Mouse (Mus musculus) forebrain, embryonic 12.5 days (tissue): Measurements from ENCODE around the gene Ccna1. TPM values are rescaled to one million over a fixed set of nuclear protein-coding genes. Genes with fewer than 3 reads are reported as not detected.

Experiments used
- ATAC-seq: fragments of 200-750 bp; cut with Nextera tagmentation; 2 replicates; pipeline ENCODE4 v1.8.0; 2017; ENCODE audit warnings: moderate TSS enrichment; ENCODE audit not compliant: low FRiP score
- H3K27ac ChIP-seq: fragments of 300-500 bp; sonication (generic); 2 replicates; pipeline ENCODE4 v1.5.1; 2016; ENCODE audit warnings: mild to moderate bottlenecking
- H3K27me3 ChIP-seq: fragments of 300-500 bp; sonication (generic); 2 replicates; pipeline ENCODE4 v1.6.1; 2016; ENCODE audit warnings: mild to moderate bottlenecking
- H3K36me3 ChIP-seq: fragments of 300-500 bp; sonication (generic); replicated peaks from 2 replicates; pipeline ENCODE4 v1.6.1; 2016; ENCODE audit warnings: mild to moderate bottlenecking
- H3K4me1 ChIP-seq: fragments of 300-500 bp; sonication (generic); 2 replicates; pipeline ENCODE4 v1.6.1; 2016
- H3K4me2 ChIP-seq: fragments of 300-500 bp; sonication (generic); 2 replicates; pipeline ENCODE4 v1.6.1; 2016; ENCODE audit warnings: mild to moderate bottlenecking, moderate library complexity
- H3K4me3 ChIP-seq: fragments of 300-500 bp; sonication (generic); replicated peaks from 2 replicates; pipeline ENCODE4 v1.5.1; 2016; ENCODE audit warnings: mild to moderate bottlenecking
- H3K9ac ChIP-seq: fragments of 300-500 bp; sonication (generic); 2 replicates; pipeline ENCODE4 v1.6.1; 2016; ENCODE audit warnings: mild to moderate bottlenecking
- H3K9me3 ChIP-seq: fragments of 300-500 bp; sonication (generic); 2 replicates; pipeline ENCODE4 v1.6.1; 2016
- WGBS: fragments of 180-500 bp; shearing (Covaris S2); methylation state at CpG from one replicate; pipeline ENCODE4 v1.1.7; 2016; 5-methylcytosine and 5-hydroxymethylcytosine counted together
- polyA plus RNA-seq: library from polyadenylated mRNA; unstranded; fragments of >200 nt; fragmentation: Nextera tagmentation; extraction: Ambion mirVana; gene quantifications from 2 replicates; pipeline ENCODE4 v1.2.1, GENCODE M21; 2016

Ccna1 gene
- polyA plus RNA-seq, 1 experiment from 2014 or later: 6.0 TPM

GRCm38 (mm10) chr3:55056376-55056775 lies 1.1 kb upstream of the Ccna1 start:
- Histone ChIP-seq H3K9me3 (no peaks in the 10 kb centered on the region), H3K4me1 (peaks cover 16% of the 10 kb centered on the region), H3K27me3 (peaks cover 42% of the 10 kb centered on the region), H3K4me3 (no peak overlapping the region), H3K36me3 (no peaks in the 10 kb centered on the region), H3K27ac (no peak overlapping the region), H3K4me2 (no peak overlapping the region), H3K9ac (no peak overlapping the region)
- 69% methylated on average over 8 of the region's 8 CpGs for WGBS
- ATAC-seq: no peak

- Histone ChIP-seq H3K9ac (peak overlapping the region; percentile 69), H3K4me2 (peak overlapping the region; percentile 96), H3K27me3 (peaks cover 42% of the 10 kb centered on the region), H3K9me3 (no peaks in the 10 kb centered on the region), H3K36me3 (no peaks in the 10 kb centered on the region), H3K4me1 (peaks cover 16% of the 10 kb centered on the region), H3K4me3 (peak overlapping the region; percentile 64), H3K27ac (no peak overlapping the region)
- no peak for ATAC-seq
- 9% methylated on average over 11 of the region's 11 CpGs for WGBS
Measured at GRCm38 (mm10) chr3:55055747-55056120, 433 bp upstream of the Ccna1 start.

- Histone ChIP-seq H3K27ac (no peak overlapping the region), H3K4me1 (peaks cover 16% of the 10 kb centered on the region), H3K4me2 (peak overlapping the region; percentile 96), H3K9me3 (no peaks in the 10 kb centered on the region), H3K9ac (no peak overlapping the region), H3K36me3 (no peaks in the 10 kb centered on the region), H3K4me3 (peak overlapping the region; percentile 64), H3K27me3 (peaks cover 42% of the 10 kb centered on the region)
- 48% methylated on average over 6 of the region's 6 CpGs for WGBS
- no peak for ATAC-seq
Measured at GRCm38 (mm10) chr3:55054231-55054630, 1.1 kb downstream of the Ccna1 start.

GRCm38 (mm10) chr3:55044601-55045370 lies 10.5 kb downstream of the Ccna1 start:
- H3K27me3 ChIP-seq: no peaks in the 10 kb centered on the region
- H3K9me3 ChIP-seq: no peaks in the 10 kb centered on the region
- 80% methylated on average over 8 of the region's 8 CpGs for WGBS
- H3K27ac ChIP-seq: no peak overlapping the region
- H3K4me3 ChIP-seq: no peak overlapping the region
- H3K4me1 ChIP-seq: no peaks in the 10 kb centered on the region; the same call in 1 of the 2 replicates
- no peaks in the 10 kb centered on the region for H3K36me3 ChIP-seq
- no peak overlapping the region for H3K9ac ChIP-seq
- no peak for ATAC-seq
- H3K4me2 ChIP-seq: no peak overlapping the region

- no peak overlapping the region for H3K27ac ChIP-seq
- WGBS: 85% methylated on average over 5 of the region's 5 CpGs
- no peak for ATAC-seq
- H3K9me3 ChIP-seq: no peaks in the 10 kb centered on the region
- no peaks in the 10 kb centered on the region for H3K36me3 ChIP-seq
- no peak overlapping the region for H3K9ac ChIP-seq
- H3K4me3 ChIP-seq: no peak overlapping the region
- H3K4me1 ChIP-seq: no peaks in the 10 kb centered on the region
- H3K4me2 ChIP-seq: no peak overlapping the region
- H3K27me3 ChIP-seq: no peaks in the 10 kb centered on the region
Measured at GRCm38 (mm10) chr3:55037608-55038007, 17.7 kb downstream of the Ccna1 start.

GRCm38 (mm10) chr3:55027271-55027840 lies 27.9 kb downstream of the Ccna1 start:
- ATAC-seq: no peak
- no peak overlapping the region for H3K4me3 ChIP-seq
- H3K4me2 ChIP-seq: no peak overlapping the region
- no peaks in the 10 kb centered on the region for H3K36me3 ChIP-seq
- WGBS: 77% methylated on average over 7 of the region's 7 CpGs
- H3K9me3 ChIP-seq: no peaks in the 10 kb centered on the region
- no peak overlapping the region for H3K27ac ChIP-seq
- peaks cover 6% of the 10 kb centered on the region; the same call in 1 of the 2 replicates for H3K4me1 ChIP-seq
- no peak overlapping the region for H3K9ac ChIP-seq
- H3K27me3 ChIP-seq: no peaks in the 10 kb centered on the region

- WGBS: 74% methylated on average over 3 of the region's 3 CpGs
- no peak for ATAC-seq
- H3K9ac ChIP-seq: no peak overlapping the region
- no peaks in the 10 kb centered on the region for H3K36me3 ChIP-seq
- no peaks in the 10 kb centered on the region for H3K27me3 ChIP-seq
- no peak overlapping the region for H3K4me3 ChIP-seq
- H3K4me2 ChIP-seq: no peak overlapping the region
- H3K4me1 ChIP-seq: peaks cover 6% of the 10 kb centered on the region; the same call in 1 of the 2 replicates
- H3K27ac ChIP-seq: no peak overlapping the region
- H3K9me3 ChIP-seq: no peaks in the 10 kb centered on the region
Measured at GRCm38 (mm10) chr3:55025502-55025901, 29.8 kb downstream of the Ccna1 start.

- no peaks in the 10 kb centered on the region for H3K9me3 ChIP-seq
- 83% methylated on average over 1 of the region's 1 CpGs for WGBS
Measured at GRCm38 (mm10) chr3:55023347-55023746, 32.0 kb downstream of the Ccna1 start.

GRCm38 (mm10) chr3:55022247-55022646 lies 33.1 kb downstream of the Ccna1 start:
- ATAC-seq: no peak
- no peaks in the 10 kb centered on the region for H3K9me3 ChIP-seq

More at GRCm38 (mm10) chr3:55023347-55023746, 32.0 kb downstream of the Ccna1 start:
- H3K4me3 ChIP-seq: no peak overlapping the region
- peaks cover 4% of the 10 kb centered on the region; the same call in 1 of the 2 replicates for H3K4me1 ChIP-seq
- no peak overlapping the region for H3K4me2 ChIP-seq
- H3K36me3 ChIP-seq: no peaks in the 10 kb centered on the region
- no peak for ATAC-seq
- H3K27ac ChIP-seq: no peak overlapping the region
- H3K27me3 ChIP-seq: no peaks in the 10 kb centered on the region
- no peak overlapping the region for H3K9ac ChIP-seq

GRCm38 (mm10) chr3:55012536-55012935 lies 42.8 kb downstream of the Ccna1 start:
- Histone ChIP-seq H3K9me3 (no peaks in the 10 kb centered on the region), H3K4me1 (0 out of 2 replicates have a peak, but pooled peaks cover 5% of the 10 kb centered on the region), H3K4me3 (no peak overlapping the region), H3K27me3 (peaks cover 22% of the 10 kb centered on the region), H3K36me3 (no peaks in the 10 kb centered on the region), H3K9ac (no peak overlapping the region), H3K27ac (no peak overlapping the region), H3K4me2 (no peak overlapping the region)
- ATAC-seq: no peak
- 71% methylated on average over 4 of the region's 4 CpGs for WGBS

More at GRCm38 (mm10) chr3:55022247-55022646, 33.1 kb downstream of the Ccna1 start:
- 89% methylated on average over 1 of the region's 1 CpGs for WGBS
- no peaks in the 10 kb centered on the region for H3K4me1 ChIP-seq
- H3K4me2 ChIP-seq: no peak overlapping the region
- no peak overlapping the region for H3K4me3 ChIP-seq
- no peak overlapping the region for H3K9ac ChIP-seq
- H3K27ac ChIP-seq: no peak overlapping the region
- H3K27me3 ChIP-seq: no peaks in the 10 kb centered on the region
- no peaks in the 10 kb centered on the region for H3K36me3 ChIP-seq

GRCm38 (mm10) chr3:55011681-55012080 lies 43.6 kb downstream of the Ccna1 start:
- Histone ChIP-seq H3K27ac (no peak overlapping the region), H3K36me3 (no peaks in the 10 kb centered on the region), H3K4me3 (no peak overlapping the region), H3K9ac (no peak overlapping the region), H3K4me1 (0 out of 2 replicates have a peak, but pooled peaks cover 5% of the 10 kb centered on the region), H3K4me2 (no peak overlapping the region), H3K27me3 (peaks cover 28% of the 10 kb centered on the region), H3K9me3 (no peaks in the 10 kb centered on the region)
- 34% methylated on average over 7 of the region's 7 CpGs for WGBS
- ATAC-seq: no peak

GRCm38 (mm10) chr3:55008965-55009741 lies 46.1 kb downstream of the Ccna1 start:
- 34% methylated on average over 6 of the region's 6 CpGs for WGBS
- Histone ChIP-seq H3K4me3 (no peak overlapping the region), H3K9me3 (no peaks in the 10 kb centered on the region), H3K27me3 (peaks cover 29% of the 10 kb centered on the region), H3K4me1 (0 out of 2 replicates have a peak, but pooled peaks cover 5% of the 10 kb centered on the region), H3K9ac (no peak overlapping the region), H3K4me2 (no peak overlapping the region), H3K27ac (no peak overlapping the region), H3K36me3 (no peaks in the 10 kb centered on the region)
- 0 out of 2 replicates have a peak, but pooled peaks have one; percentile 46 for ATAC-seq
